Mouse (Mus musculus) neural tube, embryonic 15.5 days (tissue): Measurements from ENCODE around the gene Sbf2. TPM values are rescaled to one million over a fixed set of nuclear protein-coding genes. Genes with fewer than 3 reads are reported as not detected.
"Not testable (repeated sequence)": the region's sequence is repeated elsewhere in the genome, so short reads cannot be mapped to it uniquely, and the experiment has no call there.

Experiments
- ATAC-seq: fragments of 200-750 bp; cut with Nextera tagmentation; 2 replicates; pipeline ENCODE4 v1.8.0; 2017; ENCODE audit warnings: mild to moderate bottlenecking, moderate TSS enrichment, moderate library complexity; ENCODE audit not compliant: low FRiP score
- H3K27ac ChIP-seq: fragments of 300-500 bp; sonication (generic); replicated peaks from 2 replicates; pipeline ENCODE4 v1.5.1; 2015; ENCODE audit warnings: mild to moderate bottlenecking, inconsistent platforms
- H3K27me3 ChIP-seq: fragments of 300-500 bp; sonication (generic); replicated peaks from 2 replicates; pipeline ENCODE4 v1.6.1; 2015; ENCODE audit warnings: inconsistent platforms
- H3K36me3 ChIP-seq: fragments of 300-500 bp; sonication (generic); 2 replicates; pipeline ENCODE4 v1.6.1; 2015; ENCODE audit warnings: inconsistent platforms
- H3K4me1 ChIP-seq: fragments of 300-500 bp; sonication (generic); 2 replicates; pipeline ENCODE4 v1.6.1; 2015; ENCODE audit warnings: inconsistent platforms
- H3K4me2 ChIP-seq: fragments of 300-500 bp; sonication (generic); 2 replicates; pipeline ENCODE4 v1.6.1; 2015; ENCODE audit warnings: inconsistent platforms, mild to moderate bottlenecking, moderate library complexity
- H3K4me3 ChIP-seq: fragments of 300-500 bp; sonication (generic); replicated peaks from 2 replicates; pipeline ENCODE4 v1.5.1; 2015; ENCODE audit warnings: mild to moderate bottlenecking, inconsistent platforms
- H3K9ac ChIP-seq: fragments of 300-500 bp; sonication (generic); replicated peaks from 2 replicates; pipeline ENCODE4 v1.6.1; 2015; ENCODE audit warnings: mild to moderate bottlenecking, inconsistent platforms
- H3K9me3 ChIP-seq: fragments of 300-500 bp; sonication (generic); replicated peaks from 2 replicates; pipeline ENCODE4 v1.6.1; 2016; ENCODE audit warnings: inconsistent platforms
- WGBS: fragments of 180-500 bp; shearing (Covaris S2); methylation state at CpG from one replicate; pipeline ENCODE4 v1.1.7; 2015; ENCODE audit warnings: mixed read lengths; 5-methylcytosine and 5-hydroxymethylcytosine counted together
- polyA plus RNA-seq: library from polyadenylated mRNA; unstranded; fragments of >200 nt; fragmentation: Nextera tagmentation; extraction: Ambion mirVana; gene quantifications from 2 replicates; pipeline ENCODE4 v1.2.1, GENCODE M21; 2015

Sbf2 gene
- polyA plus RNA-seq, 1 experiment from 2014 or later: 51.3 TPM

DNA sequence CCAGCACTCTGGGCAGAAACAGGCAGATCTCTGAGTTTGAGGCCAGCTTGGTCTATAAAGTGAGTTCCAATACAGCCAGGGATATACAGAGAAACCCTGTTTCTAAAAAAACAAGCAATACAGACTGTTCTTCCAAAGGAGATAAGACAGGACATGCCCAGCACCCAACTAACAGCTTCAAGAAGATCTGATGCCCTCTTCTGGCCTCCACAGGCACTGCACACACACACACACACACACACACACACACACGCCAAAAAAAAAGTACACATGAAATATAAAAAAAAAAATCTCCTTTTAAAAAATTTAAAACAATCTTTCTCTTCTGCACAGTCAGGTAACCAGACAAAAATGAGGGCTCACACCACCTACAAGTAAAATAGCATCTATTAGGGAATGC lies 7.8 kb downstream of the Sbf2 start:
- H3K4me1 ChIP-seq: peaks cover 5% of the 10 kb centered on the region
- no peak overlapping the region for H3K4me2 ChIP-seq
- no peaks in the 10 kb centered on the region for H3K9me3 ChIP-seq
- H3K9ac ChIP-seq: no peak overlapping the region
- ATAC-seq: no peak
- H3K36me3 ChIP-seq: no peaks in the 10 kb centered on the region
- WGBS: 86% methylated on average over 1 of the region's 1 CpGs
- H3K4me3 ChIP-seq: no peak overlapping the region
- H3K27ac ChIP-seq: no peak overlapping the region
- H3K27me3 ChIP-seq: no peaks in the 10 kb centered on the region

DNA sequence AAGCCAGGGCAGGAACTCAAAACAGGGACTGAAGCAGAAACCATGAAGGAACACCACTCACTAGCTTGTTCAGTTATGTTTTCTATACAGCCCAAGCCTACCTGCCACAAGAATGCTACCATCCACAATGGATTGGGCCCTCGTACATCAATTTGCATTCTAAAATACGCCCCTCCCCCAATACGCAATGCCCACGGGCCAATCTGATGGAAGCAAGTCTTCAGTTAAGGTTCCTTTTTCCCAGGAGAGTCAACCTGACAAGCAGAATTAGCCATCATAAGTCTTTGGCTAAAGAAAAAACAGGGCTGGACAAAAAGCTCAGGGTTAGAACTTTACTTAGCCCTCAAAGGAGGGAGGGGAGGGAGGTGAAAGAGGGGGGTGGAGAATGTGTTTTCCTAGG lies 9.2 kb downstream of the Sbf2 start:
- Histone ChIP-seq H3K27ac (no peak overlapping the region), H3K4me1 (no peaks in the 10 kb centered on the region), H3K36me3 (no peaks in the 10 kb centered on the region), H3K4me3 (no peak overlapping the region), H3K9ac (no peak overlapping the region), H3K27me3 (no peaks in the 10 kb centered on the region), H3K4me2 (no peak overlapping the region), H3K9me3 (no peaks in the 10 kb centered on the region)
- WGBS: 73% methylated on average over 4 of the region's 4 CpGs
- ATAC-seq: no peak

DNA sequence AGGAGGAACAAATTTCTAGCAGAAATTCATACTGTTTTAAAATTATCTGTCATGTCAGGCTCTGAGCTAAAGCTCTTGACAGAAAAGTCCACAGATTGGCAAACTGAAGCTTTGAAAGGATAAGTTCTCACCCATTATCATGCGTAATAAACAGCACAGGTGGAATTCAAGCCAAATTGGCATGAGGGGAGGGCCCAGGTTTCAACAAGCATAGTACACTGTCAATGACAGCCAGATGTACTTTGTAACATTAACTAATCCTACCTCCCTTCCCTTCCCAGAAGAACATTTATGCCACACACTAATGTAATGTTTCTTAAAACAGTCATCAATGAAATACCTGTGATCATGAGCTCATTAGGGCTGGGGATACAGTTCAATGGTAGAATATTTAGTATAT lies 17.6 kb downstream of the Sbf2 start:
- 95% methylated on average over 1 of the region's 1 CpGs for WGBS
- no peak overlapping the region for H3K9ac ChIP-seq

DNA sequence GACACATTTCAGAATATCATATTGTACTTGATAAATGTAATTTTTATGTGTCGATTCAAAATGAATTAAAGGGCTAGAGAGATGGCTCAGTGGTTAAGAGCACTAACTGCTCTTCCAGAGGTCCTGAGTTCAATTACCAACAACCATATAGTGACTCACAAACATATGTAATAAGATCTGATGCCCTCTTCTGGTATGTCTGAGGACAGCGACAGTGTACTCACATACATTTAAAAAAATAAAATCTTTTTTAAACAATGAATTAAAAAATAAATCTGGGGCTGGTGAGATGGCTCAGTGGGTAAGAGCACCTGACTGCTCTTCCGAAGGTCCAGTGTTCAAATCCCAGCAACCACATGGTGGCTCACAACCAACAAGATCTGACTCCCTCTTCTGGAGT lies 20.7 kb downstream of the Sbf2 start:
- H3K4me2 ChIP-seq, H3K27ac ChIP-seq, H3K27me3 ChIP-seq, ATAC-seq, H3K36me3 ChIP-seq, H3K4me3 ChIP-seq, H3K4me1 ChIP-seq, H3K9ac ChIP-seq, H3K9me3 ChIP-seq: not testable (repeated sequence)
- 94% methylated on average over 3 of the region's 3 CpGs for WGBS

More for the DNA sequence above, 17.6 kb downstream of the Sbf2 start:
- Histone ChIP-seq H3K4me3 (no peak overlapping the region), H3K27me3 (no peaks in the 10 kb centered on the region), H3K9me3 (no peaks in the 10 kb centered on the region), H3K4me2 (no peak overlapping the region), H3K27ac (no peak overlapping the region), H3K4me1 (no peaks in the 10 kb centered on the region), H3K36me3 (peaks cover 7% of the 10 kb centered on the region; the same call in 1 of the 2 replicates)
- ATAC-seq: no peak

DNA sequence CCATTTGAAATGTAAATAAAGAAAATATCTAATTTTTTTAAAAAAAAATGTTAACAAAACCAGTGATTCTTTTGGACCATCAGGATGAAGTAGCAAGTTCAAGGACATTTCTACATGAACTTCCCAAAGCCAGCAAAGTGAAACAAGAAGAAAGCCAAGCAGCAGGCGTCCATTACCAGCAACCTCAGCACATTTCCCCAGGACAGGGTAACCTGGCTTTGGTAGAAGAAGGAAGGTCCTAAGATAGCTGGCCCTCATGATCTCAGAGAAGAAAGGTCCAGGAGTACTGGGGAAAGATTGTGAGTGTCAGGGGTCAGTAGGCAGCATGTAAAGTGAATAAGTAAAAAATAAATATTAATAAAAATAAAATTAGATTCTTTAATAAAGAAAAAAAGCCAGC lies 27.0 kb downstream of the Sbf2 start:
- no peak overlapping the region for H3K27ac ChIP-seq
- ATAC-seq: no peak
- H3K4me3 ChIP-seq: no peak overlapping the region
- no peak overlapping the region for H3K4me2 ChIP-seq
- H3K9ac ChIP-seq: no peak overlapping the region
- H3K4me1 ChIP-seq: peaks cover 7% of the 10 kb centered on the region; the same call in 1 of the 2 replicates
- 89% methylated on average over 1 of the region's 1 CpGs for WGBS
- H3K9me3 ChIP-seq: no peaks in the 10 kb centered on the region
- H3K36me3 ChIP-seq: no peaks in the 10 kb centered on the region
- H3K27me3 ChIP-seq: no peaks in the 10 kb centered on the region

DNA sequence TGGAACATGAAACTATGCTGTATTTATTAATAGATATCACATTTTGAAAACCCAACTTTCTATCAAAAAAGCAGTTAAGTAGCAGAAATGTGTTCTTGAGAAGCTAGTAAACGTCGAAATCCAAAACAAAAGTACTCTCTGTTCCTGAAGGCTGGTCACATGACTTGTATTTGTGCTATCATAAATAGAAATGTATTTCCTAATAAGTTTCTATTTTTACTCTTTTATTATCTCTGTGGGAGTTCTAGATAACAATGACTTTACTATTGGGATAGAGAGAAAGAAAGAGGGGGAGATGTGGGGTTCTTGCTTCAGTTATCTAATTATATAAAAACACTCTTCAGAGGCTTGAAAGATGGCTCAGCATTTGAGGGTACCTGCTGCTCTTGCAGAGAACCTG lies 29.5 kb downstream of the Sbf2 start:
- H3K4me2 ChIP-seq: no peak overlapping the region
- H3K9me3 ChIP-seq: no peaks in the 10 kb centered on the region
- WGBS: 73% methylated on average over 2 of the region's 2 CpGs
- no peak for ATAC-seq
- no peak overlapping the region for H3K9ac ChIP-seq
- no peak overlapping the region for H3K27ac ChIP-seq
- H3K36me3 ChIP-seq: no peaks in the 10 kb centered on the region
- H3K4me3 ChIP-seq: no peak overlapping the region
- peaks cover 7% of the 10 kb centered on the region; the same call in 1 of the 2 replicates for H3K4me1 ChIP-seq
- no peaks in the 10 kb centered on the region for H3K27me3 ChIP-seq

DNA sequence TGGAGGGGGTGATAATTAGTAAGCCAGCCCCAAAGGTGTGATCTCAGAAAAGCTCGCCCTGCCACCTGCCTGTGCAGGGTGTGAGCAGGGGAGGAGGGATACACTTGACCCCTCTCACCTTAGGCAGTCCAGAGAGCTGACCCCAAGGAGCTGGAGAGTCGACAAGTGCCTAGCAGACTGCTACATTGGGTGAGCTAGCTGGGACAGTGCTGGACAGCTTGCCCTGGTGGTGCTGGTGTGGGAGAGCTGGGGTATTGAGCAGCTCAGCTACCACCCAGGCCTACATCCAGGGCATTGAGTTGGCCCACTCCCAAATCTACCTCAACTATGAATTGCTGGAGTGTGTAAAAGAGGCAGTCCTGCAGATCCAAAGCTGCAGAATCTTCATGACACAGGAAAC lies 30.6 kb downstream of the Sbf2 start:
- Histone ChIP-seq H3K27me3 (no peaks in the 10 kb centered on the region), H3K36me3 (no peaks in the 10 kb centered on the region), H3K9ac (no peak overlapping the region), H3K4me1 (peaks cover 7% of the 10 kb centered on the region; the same call in 1 of the 2 replicates), H3K9me3 (no peaks in the 10 kb centered on the region), H3K4me3 (no peak overlapping the region), H3K27ac (no peak overlapping the region), H3K4me2 (no peak overlapping the region)
- 93% methylated on average over 2 of the region's 2 CpGs for WGBS
- peak; percentile 55; the same call in 1 of the 2 replicates for ATAC-seq

DNA sequence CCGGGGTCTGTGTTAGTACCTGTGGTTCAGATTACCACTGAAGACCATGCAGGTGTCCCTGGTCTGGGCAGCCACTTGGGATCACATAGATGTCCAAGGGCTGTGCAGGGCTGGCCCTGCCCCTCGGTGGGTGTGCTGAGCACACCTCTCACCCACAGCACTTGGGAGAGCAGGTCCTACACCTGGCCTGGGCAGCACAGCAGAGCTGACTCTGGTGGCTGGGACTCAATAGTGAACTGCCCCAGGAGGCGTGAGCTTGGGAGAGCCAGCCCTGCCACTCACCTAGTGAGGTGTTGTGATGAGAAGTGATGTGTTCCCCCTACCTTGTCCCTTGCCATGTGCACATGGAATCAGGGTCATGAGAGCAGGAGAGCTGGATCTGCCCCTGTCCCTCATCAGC lies 31.0 kb downstream of the Sbf2 start:
- no peaks in the 10 kb centered on the region for H3K27me3 ChIP-seq
- 96% methylated on average over 3 of the region's 3 CpGs for WGBS
- H3K9ac ChIP-seq: no peak overlapping the region
- peaks cover 7% of the 10 kb centered on the region; the same call in 1 of the 2 replicates for H3K4me1 ChIP-seq
- H3K27ac ChIP-seq: no peak overlapping the region
- H3K36me3 ChIP-seq: no peaks in the 10 kb centered on the region
- ATAC-seq: no peak
- H3K4me3 ChIP-seq: no peak overlapping the region
- no peaks in the 10 kb centered on the region for H3K9me3 ChIP-seq
- H3K4me2 ChIP-seq: no peak overlapping the region

DNA sequence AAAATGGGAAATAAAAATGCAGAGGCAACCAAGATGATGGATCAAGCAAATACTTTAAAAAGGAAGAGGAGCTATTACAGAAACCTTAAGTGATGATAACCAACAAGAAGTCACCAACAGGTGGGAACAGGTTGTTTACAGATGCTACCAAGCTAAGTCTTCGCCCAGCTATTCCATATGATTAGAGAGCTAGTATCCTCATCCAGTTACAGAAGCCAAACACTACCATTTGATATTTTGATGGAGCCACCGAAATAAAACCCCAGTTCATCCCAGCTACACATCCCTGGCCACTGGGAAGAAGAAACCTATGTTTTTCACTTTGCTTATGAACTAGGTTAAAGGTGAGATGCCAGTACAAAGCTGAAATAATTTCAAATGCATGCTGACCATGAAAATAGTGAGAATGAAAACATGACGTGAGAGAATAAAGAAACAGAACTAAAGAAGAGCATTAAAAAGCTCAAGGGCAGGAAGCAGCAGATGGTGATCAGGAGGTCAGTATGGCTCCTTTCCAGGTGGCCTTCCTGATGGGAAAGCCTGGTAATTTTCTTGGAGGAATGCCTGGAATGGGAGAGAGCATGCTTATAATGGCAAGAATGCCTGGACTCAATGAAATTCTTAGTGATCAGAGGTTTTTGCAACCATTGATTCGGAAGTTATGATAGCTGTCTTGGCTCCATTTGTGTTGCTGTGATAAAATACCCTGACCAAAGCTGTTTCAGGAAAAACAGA lies 48.7 kb downstream of the Sbf2 start:
- WGBS: 86% methylated on average over 4 of the region's 4 CpGs
- no peak for ATAC-seq
- Histone ChIP-seq H3K4me1 (no peaks in the 10 kb centered on the region), H3K36me3 (no peaks in the 10 kb centered on the region), H3K4me3 (no peak overlapping the region), H3K9me3 (no peaks in the 10 kb centered on the region), H3K9ac (no peak overlapping the region), H3K4me2 (no peak overlapping the region), H3K27me3 (no peaks in the 10 kb centered on the region), H3K27ac (no peak overlapping the region)

DNA sequence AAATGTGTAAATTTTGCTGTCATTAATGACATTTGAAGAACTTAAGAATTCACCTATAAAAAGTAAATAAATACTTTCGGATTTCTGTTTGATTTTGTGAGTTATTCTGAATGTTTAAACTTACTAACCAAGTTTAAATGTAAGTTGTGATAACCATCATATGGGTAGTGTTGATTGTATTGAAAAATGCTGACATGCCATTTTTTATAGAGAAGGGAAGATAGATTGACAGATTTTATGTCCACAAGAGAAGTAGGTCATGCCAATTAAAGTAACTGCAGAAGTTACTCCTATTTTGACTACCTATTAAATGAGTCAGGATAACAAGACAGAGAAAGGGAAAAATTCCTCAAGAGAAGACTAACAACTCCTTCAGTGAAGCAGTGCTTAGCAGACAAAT lies 53.1 kb downstream of the Sbf2 start:
- H3K27me3 ChIP-seq: no peaks in the 10 kb centered on the region
- H3K4me2 ChIP-seq: no peak overlapping the region
- ATAC-seq: no peak
- no peaks in the 10 kb centered on the region for H3K4me1 ChIP-seq
- peaks cover 6% of the 10 kb centered on the region; the same call in 1 of the 2 replicates for H3K36me3 ChIP-seq
- no peak overlapping the region for H3K4me3 ChIP-seq
- 95% methylated on average over 1 of the region's 1 CpGs for WGBS
- H3K27ac ChIP-seq: no peak overlapping the region
- no peaks in the 10 kb centered on the region for H3K9me3 ChIP-seq
- H3K9ac ChIP-seq: no peak overlapping the region

DNA sequence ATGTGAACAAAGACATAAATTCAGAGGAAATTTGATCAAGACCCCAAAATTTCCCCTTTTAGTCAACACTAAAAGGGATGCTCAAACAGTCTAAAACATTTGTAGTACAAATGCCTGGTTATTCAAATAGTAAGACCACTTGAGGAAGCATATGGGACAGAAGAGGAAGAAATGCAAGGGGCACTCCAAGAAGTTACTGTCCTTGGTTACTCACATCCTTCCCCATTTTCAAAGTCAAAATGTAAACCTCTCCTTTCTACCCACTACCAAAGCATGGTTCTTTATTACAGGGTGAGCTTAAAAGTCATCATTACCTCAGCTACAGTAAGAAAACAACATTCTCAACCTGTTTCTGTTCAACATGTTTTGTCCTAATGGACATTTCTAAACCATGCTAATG lies 57.7 kb downstream of the Sbf2 start:
- no peak for ATAC-seq
- Histone ChIP-seq H3K4me2 (no peak overlapping the region), H3K9ac (no peak overlapping the region), H3K27ac (no peak overlapping the region), H3K27me3 (no peaks in the 10 kb centered on the region), H3K36me3 (peaks cover 6% of the 10 kb centered on the region; the same call in 1 of the 2 replicates), H3K4me3 (no peak overlapping the region), H3K4me1 (0 out of 2 replicates have a peak, but pooled peaks cover 3% of the 10 kb centered on the region), H3K9me3 (no peaks in the 10 kb centered on the region)

DNA sequence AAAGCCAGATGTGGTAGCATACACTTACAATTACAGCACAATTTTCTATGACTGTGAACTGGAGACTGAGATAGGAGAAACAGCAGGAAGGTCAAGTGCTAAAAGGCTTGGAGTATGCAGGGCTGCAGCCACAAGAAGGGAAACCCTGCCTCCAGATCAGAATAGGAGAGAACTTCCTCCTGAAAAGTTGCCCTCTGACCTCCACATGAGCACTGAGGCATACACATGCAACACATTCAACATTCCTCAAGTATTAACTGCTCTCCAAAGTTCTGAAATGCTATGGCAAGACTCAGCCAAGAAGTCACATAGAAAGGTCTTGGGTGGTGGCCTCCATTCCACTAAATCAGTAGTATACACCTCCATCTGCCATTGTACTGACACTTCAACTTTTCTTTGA lies 58.5 kb downstream of the Sbf2 start:
- no peak overlapping the region for H3K4me2 ChIP-seq
- no peak for ATAC-seq
- H3K9ac ChIP-seq: no peak overlapping the region
- H3K27me3 ChIP-seq: no peaks in the 10 kb centered on the region
- no peak overlapping the region for H3K4me3 ChIP-seq
- no peak overlapping the region for H3K27ac ChIP-seq
- H3K9me3 ChIP-seq: no peaks in the 10 kb centered on the region
- H3K4me1 ChIP-seq: 0 out of 2 replicates have a peak, but pooled peaks cover 3% of the 10 kb centered on the region
- H3K36me3 ChIP-seq: peaks cover 6% of the 10 kb centered on the region; the same call in 1 of the 2 replicates
